Mouse (Mus musculus): Measurements from ENCODE around the gene Kat2a.
A peak's percentile ranks its signal among the peaks of the same experiment; 100 is the strongest.

The Kat2a gene

DNA sequence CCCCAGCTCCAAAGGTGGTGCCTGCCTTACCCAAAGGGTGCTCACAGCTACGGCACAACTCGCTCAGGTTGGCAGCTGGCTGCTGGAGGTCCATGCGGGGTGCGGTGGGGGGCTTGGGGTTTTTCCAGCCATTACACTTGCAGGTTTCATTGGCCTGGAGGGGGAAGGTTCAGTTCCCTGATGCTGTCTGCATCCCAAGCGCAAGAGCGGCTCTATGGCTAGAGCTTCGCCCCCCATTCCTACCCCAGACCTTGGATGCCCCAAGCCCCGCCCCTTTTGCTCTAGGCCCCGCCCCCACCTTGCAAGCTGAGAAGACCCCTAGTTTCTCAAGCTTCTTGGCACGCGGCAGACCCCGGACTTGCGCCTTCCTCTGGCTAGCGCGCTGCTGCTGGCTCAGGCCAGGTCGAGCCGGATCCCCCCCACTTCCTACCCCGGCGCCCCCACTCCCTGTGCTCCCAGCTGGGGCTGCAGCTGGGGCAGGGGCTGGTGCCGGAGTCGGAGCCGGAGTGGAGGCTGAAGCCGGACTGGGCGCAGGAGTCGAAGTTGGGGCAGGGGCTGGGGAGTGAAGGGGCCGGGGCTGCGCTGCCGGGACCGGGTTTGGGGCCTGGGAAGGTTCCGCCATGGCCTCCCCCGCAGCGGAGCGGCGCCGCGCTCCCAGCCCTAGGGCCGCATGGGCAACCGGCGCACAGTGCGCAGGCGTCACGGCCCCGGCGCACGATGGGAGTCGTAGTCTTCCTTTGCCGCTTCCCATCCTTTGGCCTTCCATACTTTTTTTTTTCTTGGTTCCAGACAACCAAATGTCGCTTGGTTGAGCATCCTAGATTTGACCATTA is at the start of gene Kat2a:
Gene Kat2a, minus strand, starts transcription at position 683 of the 833 bp plus-strand sequence.
- DNase-seq (ENCODE audit: low spot score in 2 of 2): peak; percentile 74 to 80

DNA sequence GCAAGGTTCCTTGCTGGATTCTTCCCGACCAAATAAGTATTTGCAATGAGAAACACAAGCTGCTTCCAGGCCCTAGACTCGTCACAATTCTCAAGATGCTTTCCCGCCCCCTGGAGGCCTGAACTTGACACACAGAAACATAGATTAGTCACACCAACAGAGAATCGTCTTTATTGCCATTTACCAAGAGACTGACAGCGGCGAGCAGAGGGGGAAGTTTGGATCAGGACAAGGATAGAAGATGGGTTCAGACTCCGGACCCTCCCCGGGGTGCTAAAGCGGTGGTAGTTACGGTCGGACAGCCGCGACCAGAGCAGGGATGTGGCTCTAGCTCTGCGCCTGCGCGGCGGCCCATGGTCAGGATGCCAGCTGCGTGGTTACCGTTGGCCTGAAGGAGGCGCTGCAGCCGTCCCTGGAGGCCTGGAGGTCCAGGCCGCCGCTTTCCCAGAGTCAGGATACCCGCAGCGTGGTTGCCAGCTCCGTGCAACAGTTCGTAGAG is 49.3 kb upstream of the Kat2a start:
- DNase-seq (ENCODE audit: low spot score in 2 of 2): peak; percentile 75 to 77

DNA sequence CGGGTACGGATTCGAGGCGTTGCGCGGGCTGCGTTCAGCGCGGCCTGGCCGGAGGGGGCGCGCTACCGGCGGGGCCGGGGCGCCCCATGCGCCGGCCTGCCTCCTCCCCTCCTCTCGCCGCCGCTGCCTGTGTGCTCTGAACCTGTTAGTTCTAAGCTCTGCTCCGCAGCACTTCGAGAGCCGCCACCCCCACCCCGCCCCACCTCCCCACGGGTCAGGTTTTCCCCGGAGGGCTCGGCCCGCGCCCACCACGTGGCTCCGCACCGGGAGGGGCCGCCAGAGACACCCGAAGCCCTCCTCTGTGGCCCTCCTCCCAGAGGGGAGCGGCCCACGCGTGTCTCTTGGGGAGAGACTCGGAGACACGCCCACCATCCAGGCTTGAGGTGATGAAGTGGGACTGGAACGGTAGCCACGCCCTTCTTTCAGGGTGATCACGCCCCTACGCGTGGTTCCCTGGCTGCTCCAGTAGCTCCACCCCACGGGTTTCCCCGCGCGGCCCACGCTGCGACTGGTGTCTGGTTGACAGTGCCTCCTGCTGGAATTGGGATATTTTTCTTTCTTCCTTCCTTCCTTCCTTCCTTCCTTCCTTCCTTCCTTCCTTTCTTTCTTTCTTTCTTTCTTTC is 47.5 kb upstream of the Kat2a start, which contains the start of gene Kcnh4:
Gene Kcnh4, minus strand, starts transcription at position 332 of the 623 bp plus-strand sequence.
- peak; percentile 92 to 96 for DNase-seq (ENCODE audit: low spot score in 2 of 2)

DNA sequence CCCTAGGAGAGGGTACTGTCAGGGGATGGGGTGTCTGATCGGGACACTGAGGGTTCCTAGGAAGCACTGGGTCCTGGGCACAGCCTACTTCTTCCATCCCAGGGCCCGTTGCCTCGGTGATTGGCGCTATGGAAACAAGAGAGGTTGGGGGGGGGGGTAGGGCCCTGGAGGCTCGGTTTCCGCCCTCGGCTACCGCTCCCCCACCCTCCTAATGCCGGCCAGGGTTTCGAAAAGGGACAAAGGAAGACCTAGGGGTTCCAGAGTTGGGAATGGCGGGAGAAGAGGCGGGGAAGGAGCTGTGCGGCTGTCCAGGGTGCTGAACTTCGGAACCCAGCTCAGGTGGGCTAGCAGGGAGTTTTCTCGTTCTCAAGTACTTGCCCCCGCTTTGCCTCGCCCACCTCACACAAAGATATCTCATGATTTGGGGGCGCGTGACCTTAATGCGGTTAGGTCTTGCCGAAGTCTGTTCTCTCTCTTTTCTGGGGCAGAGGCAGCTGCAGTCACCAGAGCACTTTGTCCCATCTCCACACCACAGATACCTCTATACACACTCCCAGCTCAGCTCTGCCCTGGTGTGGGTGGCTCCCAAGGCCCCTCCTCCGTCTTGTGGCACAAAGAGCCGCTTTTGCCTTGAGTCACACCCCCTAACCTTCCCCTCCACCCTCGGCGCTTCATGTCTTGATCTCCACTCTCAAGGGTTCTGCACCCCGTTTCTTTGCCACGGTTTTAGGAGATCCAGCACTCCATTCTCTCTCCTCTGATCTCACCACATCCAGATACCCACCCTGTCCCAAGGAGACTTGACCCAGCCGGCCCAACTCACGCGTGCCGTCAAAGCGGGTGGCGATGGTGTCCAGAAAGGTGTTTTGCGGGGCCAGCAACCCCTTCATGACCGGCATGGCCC is 46.7 kb upstream of the Kat2a start:
- DNase-seq (ENCODE audit: low spot score in 2 of 2): no peak

DNA sequence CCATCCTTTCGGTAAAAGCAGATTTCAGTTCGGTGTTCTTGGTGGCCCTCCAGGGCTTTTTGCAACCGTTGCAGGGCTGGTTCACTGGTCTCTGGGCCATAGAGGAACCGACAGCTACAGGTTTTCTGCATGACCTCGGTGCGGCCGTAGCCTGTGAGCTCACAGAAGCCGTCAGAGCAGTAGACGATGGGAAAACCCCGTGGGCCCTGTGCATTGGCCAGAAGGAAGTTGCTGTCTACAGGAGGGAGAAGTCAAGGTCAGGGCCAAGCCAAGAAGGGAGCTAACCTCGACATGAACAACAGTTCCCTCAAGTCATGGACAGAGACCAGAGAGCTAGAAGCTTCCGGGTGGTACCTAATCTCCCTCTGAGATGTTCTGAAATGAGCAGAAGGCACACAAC is 45.3 kb upstream of the Kat2a start:
- no peak for DNase-seq (ENCODE audit: low spot score in 2 of 2)

DNA sequence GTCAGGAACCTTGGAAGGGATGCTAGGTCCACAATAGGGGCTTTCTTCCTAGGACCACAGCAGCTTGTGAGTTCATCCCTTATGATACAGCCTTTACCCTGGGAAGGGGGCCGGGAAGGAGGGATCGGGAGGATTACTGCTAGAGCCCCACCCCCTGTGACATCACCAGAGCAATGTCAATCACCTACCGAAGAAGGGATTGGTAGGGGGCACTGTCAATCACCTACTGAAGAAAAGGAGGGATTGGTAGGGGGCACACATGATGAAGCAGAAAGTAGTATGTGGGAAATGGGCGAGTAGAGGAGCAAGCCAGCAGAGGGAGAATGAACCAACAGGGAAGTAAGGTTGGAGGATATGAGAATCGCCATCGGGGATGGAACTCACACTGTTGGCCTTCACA is 44.2 kb upstream of the Kat2a start:
- DNase-seq (ENCODE audit: low spot score in 2 of 2): no peak

DNA sequence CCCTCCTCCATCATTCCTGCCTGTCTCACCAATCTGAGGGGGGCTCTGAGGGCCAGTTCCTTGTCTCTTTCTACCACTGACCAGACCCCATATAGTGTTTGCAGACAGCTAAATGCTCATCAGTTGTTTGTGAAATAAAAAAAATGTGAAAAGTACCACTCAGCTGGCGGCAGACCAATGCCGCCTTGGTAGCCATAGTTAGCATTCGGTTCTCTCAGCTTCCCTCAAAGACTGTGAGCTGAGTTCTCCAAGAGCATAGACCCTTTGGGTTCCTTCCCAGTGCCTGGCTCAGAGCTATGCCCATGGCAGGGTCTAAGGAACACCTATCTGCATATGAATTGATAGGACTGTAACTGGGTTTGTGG is 42.4 kb upstream of the Kat2a start:
- peak in 1 of 2 experiments; percentile 62 for DNase-seq (ENCODE audit: low spot score in 2 of 2)

DNA sequence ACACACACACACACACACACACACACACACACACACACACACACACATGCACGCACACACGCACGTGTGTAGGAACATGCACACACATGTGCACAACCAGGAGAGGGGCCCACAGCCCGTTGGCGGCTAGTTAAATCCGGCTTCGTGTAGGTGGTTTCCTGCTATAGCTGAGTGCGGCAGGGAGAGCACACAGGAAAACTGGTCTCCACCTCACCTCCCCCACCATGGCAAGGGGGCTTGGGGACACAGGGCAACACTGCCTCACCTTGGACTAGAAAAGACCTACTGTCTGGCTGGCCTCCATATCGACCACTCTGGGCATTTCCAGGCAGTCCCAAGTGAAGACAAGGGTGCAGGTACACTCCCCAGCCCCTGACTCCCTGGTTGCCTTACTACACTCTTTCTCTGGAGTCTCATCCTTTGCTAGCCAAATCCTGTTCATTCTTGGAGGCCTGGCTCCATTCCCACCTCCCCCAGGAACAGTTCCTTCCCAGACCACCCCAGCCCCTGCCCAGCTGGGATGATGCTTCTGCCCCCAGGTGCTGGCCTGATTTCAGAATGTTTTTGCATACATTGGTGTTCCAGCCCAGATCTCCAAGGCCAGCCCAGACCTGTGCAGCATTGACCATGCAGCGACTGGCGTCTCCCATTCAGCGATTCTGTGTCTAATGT is 41.9 kb upstream of the Kat2a start:
- DNase-seq (ENCODE audit: low spot score in 2 of 2): peak; percentile 64 to 82

DNA sequence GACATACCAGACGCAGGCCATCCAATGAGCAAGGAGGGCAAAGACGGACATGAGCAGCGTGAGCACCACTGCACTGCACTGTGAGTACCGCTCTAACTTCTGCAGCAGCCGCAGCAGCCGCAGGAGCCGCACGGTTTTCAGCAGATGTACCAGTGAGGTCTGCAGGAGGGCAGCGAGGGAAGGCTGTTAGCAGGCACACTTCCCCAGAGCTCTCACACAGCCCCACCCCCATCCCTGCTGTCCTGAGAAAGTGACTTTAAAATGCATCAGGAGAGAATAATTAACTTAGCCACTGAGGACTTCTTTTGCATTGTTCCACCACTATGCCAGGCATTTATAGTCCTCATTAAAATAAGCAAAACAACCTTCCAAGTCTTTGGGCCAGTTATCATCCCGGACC is 40.0 kb upstream of the Kat2a start:
- no peak for DNase-seq (ENCODE audit: low spot score in 2 of 2)

DNA sequence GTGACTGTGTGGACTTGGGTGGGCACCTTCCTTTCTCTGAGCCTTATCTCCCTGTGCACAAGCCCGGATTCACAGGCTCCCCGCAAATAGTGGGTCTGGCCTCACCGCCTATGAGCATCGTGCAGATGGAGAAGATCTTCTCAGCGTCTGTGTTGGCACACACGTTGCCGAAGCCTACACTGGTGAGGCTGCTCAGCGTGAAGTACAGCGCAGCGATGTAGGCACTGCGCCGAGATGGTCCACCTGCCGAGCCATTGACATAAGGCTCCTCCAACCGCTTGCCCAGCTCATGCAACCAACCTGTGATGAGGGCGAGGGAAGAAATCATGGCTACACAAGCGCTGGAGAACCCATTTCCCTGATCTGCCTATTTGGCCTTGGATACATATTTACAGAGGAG is 37.9 kb upstream of the Kat2a start:
- DNase-seq (ENCODE audit: low spot score in 2 of 2): no peak

DNA sequence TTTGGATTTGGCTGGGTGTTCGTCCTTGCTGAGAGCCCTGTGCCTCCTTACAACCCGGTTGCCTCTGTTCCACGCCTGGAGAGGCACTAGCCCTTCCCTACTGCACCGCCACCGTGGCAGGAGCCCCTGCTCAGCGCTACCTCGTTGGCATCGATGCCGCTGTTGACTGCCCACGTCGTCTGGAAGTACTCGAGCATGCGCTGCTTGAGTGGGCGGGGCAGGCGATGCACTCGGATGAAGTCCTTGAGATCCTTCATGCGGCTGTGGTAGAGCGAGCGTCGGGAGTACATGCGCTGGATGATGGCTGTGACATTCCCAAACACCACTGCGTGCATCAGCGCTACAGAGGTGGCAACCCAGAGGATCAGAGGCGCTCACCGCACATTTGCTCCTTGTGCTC is 37.2 kb upstream of the Kat2a start:
- DNase-seq (ENCODE audit: low spot score in 2 of 2): peak in 1 of 2 experiments; percentile 65

DNA sequence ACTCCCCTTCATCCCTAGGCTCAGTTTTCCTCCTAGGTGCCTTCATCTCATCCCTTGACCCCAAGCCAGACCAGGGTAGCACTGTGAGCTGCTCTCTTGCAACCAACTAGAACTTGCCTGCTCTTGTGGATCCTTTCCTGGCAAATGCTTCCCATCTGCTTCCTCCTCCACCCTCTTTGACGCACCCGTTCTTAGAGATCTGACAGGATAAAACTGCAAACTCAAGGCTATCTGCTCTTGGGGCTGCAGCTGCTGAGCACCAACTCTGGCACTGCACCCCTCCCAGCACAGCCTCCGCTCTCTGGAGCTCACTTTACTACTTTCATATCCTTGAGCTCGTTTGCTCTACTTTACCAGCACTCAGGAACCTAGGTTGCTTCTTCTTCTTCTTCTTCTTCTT is 36.4 kb upstream of the Kat2a start:
- DNase-seq (ENCODE audit: low spot score in 2 of 2): peak in 1 of 2 experiments; percentile 53

DNA sequence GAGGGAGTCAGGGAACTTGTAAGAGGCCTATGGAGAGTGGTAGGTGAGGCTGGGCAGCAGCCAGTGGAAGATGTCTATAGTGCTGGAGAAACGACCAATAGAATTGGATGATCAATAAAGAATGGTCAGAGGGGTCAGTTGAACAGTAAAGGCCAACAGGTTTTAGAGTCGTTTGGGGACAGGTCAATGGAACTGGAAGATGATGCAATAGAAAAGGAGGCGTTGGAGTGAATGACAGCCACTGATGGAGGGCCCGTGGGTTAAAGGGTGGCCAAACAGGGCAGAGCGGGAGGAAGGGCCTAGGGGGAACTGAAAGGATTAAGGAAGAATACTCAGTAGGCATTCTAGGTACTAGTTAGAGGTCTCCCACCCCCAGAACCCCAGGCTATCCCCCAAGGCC is 34.8 kb upstream of the Kat2a start:
- DNase-seq (ENCODE audit: low spot score in 2 of 2): no peak

DNA sequence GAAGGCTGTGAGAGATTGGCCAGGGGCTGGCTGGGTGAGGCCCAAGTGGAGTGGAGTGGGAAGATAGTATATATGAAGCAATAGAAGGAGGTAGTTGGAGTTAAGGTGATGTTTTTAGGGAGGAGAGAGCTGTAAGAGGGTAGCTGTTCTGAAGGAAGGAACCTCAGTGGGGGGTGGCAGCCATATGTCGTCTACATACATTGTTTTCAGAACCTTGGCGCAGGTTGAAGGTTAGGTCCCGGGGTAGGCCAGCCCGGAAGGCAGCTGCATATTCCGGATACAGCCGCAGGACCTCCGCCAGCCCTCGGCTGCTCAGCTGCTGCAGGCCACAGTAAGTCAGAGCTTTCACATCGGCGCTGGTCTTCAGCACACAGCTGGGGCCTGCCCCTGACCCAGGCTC is 34.3 kb upstream of the Kat2a start:
- no peak for DNase-seq (ENCODE audit: low spot score in 2 of 2)

DNA sequence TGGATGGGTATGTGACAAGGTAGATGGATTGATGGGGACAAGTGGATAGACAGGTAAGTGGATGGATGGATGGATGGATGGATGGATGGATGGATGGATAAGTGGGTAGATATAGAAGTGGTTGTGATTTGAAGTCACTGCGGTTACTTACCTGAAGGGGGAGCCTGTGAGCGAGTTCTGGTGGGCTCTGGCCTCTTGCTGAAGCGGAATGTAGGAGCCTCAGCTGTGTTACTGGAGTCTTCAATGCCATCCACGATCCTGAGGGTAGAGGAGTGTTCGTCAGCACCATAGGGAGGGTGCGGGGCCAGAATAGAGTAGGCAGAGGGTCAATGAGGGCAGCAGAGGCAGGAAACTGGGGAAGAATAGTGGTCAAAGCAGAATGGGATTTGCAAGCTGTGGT is 32.8 kb upstream of the Kat2a start:
- DNase-seq (ENCODE audit: low spot score in 2 of 2): no peak

DNA sequence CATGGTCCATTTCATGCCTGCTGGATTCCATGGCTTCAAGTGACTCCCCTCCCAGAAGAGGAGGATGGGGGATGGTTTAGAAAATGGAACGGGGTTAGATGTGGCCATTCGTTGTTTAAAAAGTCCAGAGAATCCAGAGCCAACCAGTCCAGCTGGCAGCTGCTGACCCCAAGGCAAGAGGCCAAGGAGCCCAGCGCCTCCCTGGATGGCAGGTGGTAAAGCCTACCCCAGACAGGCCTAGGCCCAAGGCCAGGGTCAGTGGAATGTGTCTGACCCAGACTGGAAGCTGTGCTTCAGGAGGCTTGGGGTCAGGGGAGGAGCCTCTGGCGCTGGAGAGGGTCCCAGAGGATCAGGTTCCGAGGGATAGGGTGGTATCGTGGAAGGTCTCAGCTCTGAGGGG is 29.1 kb upstream of the Kat2a start:
- DNase-seq (ENCODE audit: low spot score in 2 of 2): no peak

DNA sequence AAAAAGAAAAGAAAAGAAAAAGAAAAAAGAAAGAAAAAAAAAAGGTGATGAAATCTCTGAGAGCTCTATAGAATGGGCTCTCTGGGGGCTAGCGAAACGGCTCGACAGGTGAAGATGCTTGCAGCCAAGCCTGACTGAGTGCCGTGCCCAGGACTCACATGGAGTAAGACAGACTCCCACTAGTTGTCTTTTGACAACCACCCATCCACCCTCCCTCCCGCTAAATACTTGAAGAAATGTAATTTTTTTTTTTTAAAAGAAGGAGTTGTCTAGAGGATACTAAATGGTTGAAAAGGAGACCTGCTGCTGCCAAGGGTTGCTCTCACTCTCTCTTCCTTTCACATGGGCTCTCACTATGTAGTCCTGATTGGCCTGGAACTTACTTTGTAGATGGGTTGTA is 26.5 kb upstream of the Kat2a start:
- no peak for DNase-seq (ENCODE audit: low spot score in 2 of 2)

DNA sequence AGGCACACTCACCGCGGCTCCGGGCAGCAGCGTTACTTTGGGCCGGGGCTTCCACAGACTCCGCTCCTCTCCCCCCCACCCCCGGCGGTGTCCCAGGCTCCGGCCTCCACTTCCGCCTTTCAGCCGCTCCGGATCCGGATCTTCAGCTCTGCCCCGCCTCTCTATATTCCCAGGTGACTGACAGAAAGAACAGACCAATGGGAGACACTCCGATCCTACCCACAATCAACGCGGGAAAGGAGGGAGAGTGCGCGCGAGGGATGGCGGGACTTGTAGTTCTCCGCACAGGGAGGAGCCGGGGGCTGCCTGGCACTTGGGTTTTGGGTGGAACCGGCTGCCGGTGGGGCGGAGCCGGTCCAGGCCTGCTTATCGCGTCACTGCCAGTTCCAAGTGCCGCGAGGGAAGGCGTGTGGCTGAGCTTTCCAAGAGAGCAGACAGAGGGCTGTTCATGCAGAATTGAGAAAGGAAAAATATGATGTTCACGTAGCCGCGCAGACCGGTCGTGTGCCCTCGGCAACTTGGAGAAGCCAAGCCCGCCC is 25.9 kb upstream of the Kat2a start, which contains the start of gene Rab5c:
Gene Rab5c, minus strand, starts transcription at position 150 of the 539 bp plus-strand sequence.
- DNase-seq (ENCODE audit: low spot score in 2 of 2): peak; percentile 98 to 99

DNA sequence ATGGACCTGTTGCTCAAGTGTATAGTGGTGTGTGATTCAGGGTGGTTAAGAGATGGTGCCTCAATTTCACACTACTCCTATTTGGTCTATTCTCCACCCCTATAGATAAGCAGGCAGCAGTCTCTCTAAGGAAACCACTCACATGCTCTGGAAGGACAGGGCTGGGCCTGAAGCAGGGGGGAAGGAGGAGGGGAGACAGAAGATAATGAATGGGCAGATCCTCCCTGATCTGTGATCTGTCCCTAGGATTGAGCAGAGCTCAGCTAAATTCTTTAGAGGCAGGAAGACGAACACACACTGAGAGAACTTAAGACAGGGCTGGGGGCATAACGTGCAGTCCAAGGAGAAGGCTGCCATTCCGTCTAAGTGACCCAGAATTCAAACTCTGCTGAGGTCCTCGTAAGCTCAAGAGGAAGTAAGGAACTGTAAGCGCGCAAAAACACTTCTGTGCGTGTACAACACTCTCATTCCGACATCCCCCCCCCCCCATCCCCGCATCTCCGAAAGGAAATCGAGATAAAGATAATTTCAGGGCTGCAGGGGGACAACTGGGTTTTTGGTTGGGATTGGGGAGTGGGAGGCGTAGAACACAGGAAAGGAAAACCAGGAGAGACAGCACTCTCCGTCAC is 25.0 kb upstream of the Kat2a start:
- DNase-seq (ENCODE audit: low spot score in 2 of 2): no peak

DNA sequence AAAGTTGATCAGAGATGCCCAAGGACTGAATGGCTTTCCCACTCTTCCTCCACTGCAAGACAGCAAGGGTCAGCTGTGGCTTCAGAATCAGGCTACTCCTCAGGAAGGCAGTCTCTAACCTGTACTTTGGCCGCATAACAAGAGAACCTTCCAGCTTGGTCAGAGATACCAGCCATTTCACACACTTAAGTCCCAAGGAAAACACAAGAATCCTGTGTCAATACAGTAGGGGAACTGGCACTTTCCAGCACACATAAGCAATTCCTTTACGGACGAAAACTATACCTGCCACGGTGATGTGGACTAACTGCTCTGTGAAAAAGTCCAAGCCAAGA is 24.4 kb upstream of the Kat2a start:
- no peak for DNase-seq (ENCODE audit: low spot score in 2 of 2)
